Mouse (Mus musculus) thymus, adult 2 months (tissue): ENCODE results near the gene Pappa2.

Experiments
- CTCF ChIP-seq: fragments of 200-500 bp; IDR thresholded peaks from 2 replicates; pipeline ENCODE4 v1.5.1; 2012; ENCODE audit warnings: mild to moderate bottlenecking, control low read depth, low read length, moderate library complexity, borderline replicate concordance; ENCODE audit not compliant: control insufficient read depth, poor library complexity, insufficient read depth; ENCODE audit errors: extremely low read depth
- POLR2A ChIP-seq: fragments of 200-500 bp; IDR thresholded peaks from 2 replicates; pipeline ENCODE4 v1.6.1; 2012; ENCODE audit warnings: mild to moderate bottlenecking, low read length, control low read depth, moderate library complexity; ENCODE audit not compliant: control insufficient read depth, poor library complexity, insufficient read depth; ENCODE audit errors: extremely low read depth

- TF ChIP-seq CTCF: no peak
- TF ChIP-seq POLR2A: no peak
Measured at GRCm38 (mm10) chr1:158830152-158830551, 150.1 kb downstream of the Pappa2 start.
